Mouse (Mus musculus) kidney, adult 2 months (tissue): ENCODE data around the gene Otop3.

Experiments used
- CTCF ChIP-seq: fragments of 200-500 bp; conservative IDR thresholded peaks from 2 replicates; pipeline ENCODE4 v1.5.1; 2011; ENCODE audit warnings: low read depth, mild to moderate bottlenecking, control low read depth, low read length, moderate library complexity, mixed read lengths; ENCODE audit not compliant: insufficient read depth, insufficient read length
- POLR2A ChIP-seq: fragments of 200-500 bp; IDR thresholded peaks from one replicate; pipeline ENCODE4 v1.6.1; 2011; ENCODE audit warnings: low read depth, low read length, control low read depth

DNA sequence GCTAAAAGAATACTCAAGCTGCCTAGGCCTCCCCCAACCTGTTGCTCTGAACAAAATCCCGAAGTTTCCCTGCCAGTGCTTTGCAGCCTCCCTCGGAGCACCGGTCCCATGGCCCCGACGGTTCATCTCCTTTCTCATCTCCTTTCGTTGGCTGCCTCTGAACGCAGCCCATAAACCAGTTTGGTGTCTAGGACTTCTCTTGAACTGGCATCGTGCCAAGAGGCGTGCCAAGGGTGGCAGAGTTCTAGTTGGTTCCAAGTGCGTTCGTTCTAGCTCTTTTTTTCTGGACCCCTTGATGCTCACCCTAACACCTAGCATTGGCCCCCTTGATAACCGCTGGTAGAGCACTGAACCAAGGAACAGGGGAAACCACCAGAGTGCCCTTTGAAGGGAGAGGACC, 692 bp downstream of the Otop3 start:
- TF ChIP-seq CTCF (no peak), POLR2A (no peak)
